Mouse (Mus musculus) monocyte, adult 2 months (primary cell): ENCODE results near the gene Uba7.

Source experiments
- DNase-seq, 2 experiments: peaks; one replicate each; pipeline ENCODE4 v3.0.0; 2022; ENCODE audit warnings: low spot score in 2 of 2, low read depth in 1 of 2

The Uba7 gene

DNA sequence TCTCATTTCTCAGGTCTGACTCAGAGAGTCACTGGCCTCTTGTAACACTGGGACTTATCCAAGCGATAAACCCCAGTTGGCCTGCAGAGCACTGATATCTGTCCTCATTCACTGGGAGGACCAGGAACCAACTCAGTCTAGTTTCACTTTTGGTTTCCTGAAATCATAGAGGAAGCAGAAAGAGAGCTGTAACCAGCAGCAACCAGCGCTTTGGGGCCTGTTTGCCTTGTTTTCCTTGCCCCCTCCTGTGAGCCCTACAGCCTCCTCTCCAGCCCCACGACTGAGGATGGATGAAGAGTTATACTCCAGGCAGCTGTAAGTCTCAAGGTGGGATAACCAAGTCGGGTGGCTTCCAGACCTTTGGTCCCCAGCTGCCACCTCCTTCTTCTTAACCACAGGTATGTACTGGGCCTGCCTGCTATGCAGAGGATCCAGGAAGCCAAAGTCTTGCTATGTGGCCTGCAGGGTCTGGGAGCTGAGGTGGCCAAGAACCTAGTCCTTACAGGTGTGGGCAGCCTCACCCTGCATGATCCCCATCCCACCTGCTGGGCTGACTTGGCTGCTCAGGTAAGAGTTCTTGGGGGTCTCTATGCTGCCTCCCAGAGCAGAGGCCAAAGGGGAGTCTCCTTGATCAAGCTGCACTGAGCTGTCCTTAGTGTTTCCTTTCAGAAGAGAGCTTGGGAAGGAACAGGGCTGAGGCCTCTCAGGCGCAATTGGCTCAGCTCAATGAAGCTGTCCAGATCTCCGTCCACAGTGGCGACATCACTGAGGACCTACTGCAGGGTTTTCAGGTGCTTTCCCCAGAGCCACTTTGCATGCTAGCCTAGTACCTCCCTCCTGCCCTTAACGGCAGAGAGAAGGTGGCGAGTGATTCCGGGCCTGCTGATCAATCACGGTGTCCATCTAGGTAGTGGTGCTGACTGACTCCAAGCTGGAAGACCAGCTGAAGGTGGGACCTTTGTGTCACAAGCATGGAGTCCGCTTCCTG is at the start of gene Uba7:
TSS of gene Uba7 (plus strand) at position 107 of the 988 bp plus-strand sequence.
- peak in 1 of 2 experiments; percentile 21 for DNase-seq

DNA sequence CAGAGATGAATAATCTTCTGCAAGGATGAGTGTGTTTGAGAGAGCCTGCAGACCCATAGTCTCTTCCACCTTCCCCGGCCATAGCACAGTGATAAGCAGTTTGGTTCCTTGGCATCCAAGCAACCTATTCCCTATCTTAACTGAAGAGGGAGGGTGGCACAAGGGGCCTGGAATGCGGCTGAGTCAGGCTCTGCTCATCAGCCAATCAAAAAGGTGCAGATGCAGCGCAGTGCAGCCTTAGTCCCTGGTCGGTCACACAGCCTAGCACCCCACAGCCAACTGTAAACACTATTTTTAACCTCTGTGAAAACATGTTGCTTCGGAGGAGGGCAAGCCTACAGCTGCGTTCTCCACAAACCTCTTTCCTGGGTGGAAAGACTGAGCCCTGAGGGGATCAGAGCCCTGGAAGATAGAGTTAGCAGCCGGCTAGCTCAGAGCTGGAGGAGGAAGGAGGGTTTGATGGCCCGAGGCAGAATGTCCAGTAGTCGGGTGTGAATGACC is 48.3 kb upstream of the Uba7 start:
- no peak for DNase-seq

DNA sequence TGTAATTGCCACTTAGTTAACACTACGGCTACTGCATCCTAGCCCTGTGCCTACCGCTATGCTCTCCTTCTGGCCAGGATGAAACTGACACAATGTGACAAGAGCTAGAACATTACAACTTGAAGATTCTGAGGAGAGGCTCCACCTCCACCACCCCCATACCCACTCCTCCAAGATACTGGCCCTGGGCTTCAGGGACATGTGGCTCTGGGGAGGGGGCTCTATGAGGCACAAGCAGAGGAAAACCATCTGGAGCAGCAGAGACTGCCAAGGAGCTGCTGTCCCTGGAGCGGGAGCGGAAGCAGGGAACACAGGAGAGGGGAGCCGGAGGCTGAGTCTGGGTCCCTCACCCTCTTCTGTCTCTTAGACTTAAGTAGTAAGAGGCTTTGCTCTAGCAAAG is 47.6 kb upstream of the Uba7 start:
- DNase-seq, result no peak

DNA sequence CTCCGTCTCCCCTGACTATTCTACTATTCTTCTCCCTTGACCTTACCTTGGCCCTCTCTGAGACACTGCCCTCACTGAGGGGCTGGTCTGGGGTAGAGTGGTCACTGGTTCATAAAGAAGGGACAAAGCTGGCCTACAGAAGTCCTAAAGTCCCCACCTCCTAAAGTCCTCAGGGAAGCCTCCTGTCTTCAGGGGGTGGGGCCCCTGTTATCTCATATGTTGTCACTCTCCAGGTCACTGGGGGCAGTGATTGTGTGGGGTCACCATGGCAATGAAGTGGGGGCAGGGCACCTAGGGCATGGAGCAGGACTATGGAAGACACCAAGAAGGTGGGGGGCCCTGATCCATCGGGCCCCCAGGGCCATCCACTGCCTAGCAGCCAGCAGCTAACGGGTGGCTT is 47.1 kb upstream of the Uba7 start, which contains the start of gene Actl11:
TSS of gene Actl11 (plus strand) at position 301 of the 400 bp plus-strand sequence.
- no peak for DNase-seq

DNA sequence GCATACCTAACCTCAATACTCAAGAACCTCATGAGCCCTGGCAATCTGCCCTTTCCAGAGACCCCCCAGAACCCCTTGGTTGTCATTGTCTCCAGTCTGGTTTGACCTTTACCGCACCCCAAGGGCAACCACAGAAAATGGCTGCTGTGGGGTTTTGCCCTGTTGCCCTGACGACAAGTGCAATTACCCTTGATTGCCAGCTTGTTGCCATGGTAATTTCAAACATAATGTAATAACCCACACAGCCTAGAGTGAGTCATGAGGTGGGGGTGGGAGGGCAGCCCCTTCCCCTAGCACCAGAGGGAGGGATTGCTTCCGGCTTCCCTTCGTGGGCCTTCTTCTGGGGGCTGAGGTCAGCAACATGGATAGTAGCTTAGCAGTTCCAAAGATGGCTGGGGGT is 43.1 kb upstream of the Uba7 start:
- no peak for DNase-seq

DNA sequence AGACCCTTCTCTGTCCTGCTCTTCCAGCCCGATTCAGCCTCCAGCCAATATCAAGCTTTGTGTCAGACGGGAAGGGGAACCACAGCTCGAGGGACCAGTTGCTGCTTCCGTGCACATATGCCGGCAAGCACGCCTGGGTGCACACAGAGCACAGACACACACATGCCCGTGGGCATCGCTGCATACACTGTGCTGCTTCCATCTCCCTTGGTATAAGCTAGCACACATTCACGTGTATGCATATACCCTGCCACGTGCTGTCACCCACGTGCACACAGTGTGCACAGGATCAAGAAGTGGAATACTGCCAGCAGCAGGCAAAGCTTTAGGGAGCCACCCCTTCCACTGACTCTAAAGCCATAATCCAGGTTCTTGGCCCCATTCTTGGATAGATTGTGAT is 41.2 kb upstream of the Uba7 start:
- DNase-seq, result no peak

DNA sequence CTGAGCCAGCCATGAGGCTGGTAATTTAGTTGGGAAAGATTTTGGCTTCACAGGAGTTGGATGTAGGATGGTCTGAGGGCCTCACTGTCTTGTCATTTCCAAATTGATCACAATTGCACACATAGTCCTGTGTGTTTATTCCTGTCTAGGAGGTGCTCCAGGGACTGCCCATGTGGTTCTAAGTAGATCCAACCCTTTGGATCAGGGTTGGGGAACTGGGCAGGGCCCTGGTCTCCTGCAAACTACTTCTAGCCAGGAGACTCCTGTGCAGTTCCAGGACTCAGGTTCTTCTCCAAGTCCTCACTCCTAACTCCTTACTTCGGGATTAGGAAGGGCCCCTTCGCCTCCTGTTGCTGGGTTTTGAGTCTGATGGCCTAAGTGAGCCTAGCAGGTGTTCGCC is 39.9 kb upstream of the Uba7 start, which contains the start of gene Camkv:
TSS of gene Camkv (plus strand) at position 301 of the 400 bp plus-strand sequence.
- DNase-seq, result no peak

DNA sequence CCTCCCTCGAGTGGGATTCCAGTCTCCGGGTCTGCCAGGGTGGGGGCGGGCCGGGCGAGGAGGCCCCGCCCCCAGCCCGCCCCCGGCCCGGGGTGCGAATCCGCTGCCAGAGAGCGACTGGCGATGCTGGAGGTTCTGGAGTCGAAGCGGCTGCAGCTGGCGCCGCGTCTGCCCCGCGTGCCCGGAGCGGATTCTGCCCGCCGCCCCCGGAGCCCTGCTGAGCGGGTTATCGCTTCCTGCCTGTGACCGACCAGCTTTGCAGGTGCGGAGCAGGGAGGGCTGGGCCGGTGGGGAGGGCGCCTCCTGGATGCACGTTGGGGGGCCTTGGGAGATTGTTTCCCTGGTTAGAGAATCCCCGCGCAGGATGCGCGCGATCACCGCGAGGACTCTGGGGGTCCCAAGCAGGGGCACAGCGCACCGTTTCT is 39.5 kb upstream of the Uba7 start:
- DNase-seq, result no peak

DNA sequence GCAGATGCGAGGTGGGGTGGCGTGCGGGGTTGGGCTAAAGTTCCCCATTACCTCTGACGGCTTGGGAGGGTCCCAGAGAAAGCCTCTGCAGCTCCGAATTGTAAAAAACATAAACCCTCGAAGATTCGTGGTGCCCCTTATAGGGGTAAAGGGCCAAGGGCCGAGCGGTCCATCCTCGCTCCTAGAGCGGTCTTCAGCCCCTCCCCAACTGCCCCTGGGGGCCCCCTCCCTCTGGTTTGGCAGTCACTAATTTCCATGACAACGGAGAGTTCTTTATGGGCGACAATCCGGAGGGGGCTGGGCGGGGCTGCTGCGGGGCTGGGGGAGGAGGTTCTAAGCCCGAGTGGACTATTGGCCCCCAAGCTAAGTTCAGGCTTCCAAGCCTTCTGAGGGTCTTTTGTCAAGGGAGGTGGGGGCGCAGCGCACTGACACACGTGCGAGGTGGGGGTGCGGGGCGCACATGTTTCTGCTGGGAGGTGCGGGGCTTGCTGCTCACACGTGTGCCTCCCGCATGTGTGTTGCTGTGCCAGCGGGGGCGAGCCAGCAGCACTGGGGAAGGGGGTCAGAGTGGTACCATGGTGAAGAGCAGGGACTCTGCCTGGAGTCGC is 39.0 kb upstream of the Uba7 start:
- DNase-seq, result no peak

DNA sequence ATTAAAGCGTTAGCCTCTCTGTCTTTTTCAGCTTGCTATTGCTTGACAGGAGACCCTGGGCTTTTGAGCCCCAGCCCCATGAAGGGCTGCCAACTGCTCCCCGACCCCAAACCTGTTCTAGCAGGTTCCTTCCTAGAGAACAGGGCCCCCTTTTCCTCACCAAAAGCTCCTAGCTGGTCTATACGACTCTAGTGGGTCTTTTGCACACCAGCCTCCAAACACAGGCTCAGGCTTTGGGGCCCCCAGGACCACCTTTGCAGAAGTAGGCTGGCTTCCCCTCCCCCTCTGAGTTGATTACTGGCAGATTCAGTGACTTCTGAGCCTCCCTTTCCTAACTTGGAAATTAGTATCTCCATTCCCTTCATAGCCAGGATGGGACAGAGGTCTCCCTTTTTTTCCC is 38.5 kb upstream of the Uba7 start:
- no peak for DNase-seq

DNA sequence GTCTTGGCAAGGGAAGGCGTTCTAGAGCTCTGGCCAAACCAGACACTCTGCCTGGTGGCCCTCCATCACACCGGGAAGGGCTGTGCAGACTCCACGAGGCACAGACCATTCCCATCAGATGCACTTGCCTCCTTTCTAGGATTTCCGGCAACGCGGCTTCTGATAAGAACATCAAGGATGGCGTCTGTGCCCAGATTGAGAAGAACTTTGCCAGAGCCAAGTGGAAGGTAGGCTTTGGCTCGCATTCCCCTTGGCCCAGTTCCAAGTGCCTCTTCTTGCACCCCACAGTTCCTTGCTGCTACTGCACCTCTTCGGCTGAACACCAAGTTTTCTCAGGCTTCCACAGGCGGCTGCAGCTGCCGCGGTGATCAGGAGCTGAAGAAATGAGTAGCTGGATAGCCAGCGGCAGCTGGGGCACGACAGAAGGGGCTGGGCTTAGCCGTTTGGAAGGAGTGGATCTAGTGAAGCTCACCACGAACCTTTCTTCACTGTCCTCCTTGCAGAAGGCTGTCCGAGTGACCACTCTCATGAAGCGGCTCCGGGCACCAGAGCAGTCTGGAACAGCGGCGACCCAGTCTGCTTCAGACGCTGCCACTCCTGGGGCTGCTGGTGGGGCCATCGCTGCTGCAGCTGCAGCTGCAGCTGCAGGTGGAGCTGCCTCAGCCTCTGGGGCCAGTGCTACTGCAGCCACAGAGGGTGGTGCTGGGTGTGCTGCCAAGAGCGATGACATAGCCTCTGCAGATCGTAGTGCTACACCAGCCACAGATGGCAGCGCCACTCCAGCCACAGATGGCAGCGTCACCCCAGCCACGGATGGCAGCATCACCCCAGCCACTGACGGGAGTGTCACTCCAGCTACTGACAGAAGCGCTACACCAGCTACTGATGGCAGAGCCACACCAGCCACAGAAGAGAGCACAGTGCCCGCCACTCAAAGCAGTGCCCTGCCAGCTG is 27.8 kb upstream of the Uba7 start:
- no peak for DNase-seq

DNA sequence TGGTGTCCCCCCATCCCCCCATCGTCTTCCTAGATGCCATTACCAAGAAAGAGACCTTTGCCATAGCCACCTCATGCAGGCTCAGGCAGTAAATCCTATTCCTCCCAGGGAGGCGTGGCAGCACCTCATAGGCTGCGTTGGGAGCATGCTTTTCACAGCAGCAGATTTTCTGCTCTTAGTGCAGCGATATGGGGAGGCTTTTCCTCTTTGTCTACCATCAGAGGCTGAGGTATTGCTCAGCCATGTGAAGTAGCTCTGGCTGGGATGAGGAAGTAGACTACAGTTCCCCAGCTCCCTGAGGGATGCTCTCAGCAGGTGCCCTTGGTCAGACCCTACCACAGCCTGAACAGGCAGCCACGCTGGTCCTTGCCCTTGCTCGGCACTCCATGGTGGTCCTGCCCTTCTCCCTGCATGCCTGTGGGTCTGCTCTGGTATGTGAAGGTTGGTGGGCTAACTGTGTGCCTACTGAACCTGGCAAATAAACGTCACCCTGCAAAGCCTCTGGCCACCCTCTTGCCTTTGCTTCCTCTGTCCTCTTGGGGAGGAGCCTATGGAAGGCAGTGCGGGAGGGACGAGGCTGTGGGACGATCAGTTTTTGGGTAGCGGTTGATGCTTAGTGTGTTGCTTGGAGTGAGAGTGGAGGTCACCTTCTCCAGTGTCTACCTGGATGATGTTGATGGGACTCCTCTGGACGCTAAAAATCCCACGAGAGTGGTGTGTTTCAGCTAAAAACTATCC is 26.0 kb upstream of the Uba7 start:
- DNase-seq, result no peak

DNA sequence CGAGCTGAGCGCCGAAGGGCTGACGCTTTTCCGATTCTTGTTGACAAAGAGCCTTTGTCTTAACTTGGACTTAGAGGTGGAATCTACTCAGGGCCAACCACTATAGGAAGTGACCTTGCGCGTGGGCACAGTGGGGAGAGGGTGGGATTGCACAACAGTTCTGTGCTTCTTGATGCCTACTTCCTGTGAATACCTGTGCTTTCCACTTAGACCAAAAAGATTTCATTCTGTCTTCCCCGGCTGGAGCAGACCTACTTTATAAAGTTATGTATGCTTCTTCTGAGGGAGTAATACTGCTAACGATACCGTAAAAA is 25.4 kb upstream of the Uba7 start, which contains the start of gene Traip:
TSS of gene Traip (plus strand) at position 215 of the 314 bp plus-strand sequence.
- DNase-seq, result no peak

DNA sequence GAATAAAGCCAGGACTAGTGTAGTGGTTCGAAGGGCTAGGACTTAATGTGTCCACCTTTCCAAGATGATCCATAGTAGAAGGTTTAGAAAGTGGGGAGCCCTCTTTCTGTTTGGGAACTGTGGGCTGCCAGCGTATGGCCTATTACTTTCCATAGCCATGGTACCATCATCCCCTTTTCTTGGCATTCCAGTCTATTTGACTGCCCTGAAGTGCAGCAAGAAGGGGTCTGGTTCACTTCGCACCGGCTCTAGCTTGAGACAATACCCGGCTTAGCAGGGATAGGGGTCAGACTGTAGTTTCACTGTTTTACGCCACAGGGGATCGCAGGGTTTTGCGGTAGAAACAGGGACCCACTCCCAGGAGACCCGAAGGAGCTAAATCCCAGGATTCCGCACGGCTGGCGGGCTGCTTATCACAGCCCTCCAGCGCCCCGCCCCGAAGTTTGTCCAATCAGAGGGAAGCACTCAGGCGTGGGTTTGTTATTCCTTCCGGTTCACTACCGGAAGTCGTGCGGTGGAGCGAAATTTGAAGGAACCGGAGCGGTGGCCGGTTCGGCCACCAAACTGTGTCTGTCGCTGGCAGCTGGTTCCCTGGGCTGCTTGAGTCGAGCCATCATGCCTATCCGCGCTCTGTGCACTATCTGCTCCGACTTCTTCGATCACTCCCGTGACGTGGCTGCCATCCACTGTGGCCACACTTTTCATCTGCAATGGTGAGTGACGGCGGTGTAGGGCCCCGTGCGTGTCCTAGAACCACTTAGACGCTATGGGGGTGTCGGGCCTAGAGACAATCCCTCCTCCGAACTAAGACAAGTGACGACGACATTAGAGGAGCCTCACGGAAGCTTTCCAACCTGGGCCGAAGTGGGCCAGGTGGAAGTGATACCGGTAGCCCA is 24.6 kb upstream of the Uba7 start:
- peak; percentile 42 to 72 for DNase-seq

DNA sequence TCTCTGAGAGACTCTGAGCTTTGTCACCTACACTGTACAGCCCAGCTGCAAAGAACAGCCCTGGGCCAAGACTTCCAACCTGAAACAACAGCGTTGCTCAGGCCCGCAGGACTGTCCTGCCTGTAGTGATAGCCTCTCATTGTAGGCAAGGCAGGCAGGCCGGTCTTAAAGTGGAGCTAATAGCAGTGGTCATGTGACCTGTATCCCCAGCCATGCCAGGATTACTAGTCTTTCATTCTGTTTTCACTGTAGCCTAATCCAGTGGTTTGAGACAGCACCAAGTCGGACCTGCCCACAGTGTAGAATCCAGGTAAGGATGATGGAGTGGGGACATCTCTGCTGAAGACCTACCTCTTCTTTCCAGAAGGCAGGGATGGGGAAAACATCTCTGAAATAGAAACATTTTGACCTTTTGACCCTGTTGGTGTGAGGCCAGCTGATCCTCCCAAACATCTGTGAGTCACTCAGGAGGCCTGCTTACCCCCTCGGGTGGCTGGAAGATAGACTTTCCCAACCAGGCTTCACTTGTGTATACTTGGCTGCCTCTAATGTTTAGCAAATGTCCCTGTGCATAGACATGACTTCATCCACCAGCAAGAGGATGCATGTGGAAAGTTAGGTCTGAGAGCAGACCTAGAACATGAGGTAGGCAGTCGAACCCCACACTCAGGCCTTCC is 19.6 kb upstream of the Uba7 start:
- DNase-seq, result no peak

DNA sequence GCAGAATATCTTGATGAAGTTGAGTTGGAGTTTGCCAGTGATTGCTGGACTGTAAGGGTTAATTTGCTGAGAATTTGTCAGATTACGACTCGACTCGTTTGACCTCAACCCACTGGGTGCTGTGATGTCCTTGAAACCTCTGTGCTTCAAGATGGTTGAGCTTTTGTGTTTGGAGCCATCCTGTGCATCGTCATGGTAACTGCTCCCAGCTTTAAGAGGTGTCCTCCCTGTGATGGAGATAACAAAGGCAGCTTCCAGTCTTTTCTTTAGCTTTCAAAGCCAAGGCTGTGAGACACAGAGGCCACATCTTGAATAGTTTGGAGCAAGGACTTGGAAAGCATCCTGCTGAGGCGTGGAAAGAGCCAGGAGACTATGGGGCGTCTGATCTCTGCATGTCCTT is 18.2 kb upstream of the Uba7 start:
- no peak for DNase-seq

DNA sequence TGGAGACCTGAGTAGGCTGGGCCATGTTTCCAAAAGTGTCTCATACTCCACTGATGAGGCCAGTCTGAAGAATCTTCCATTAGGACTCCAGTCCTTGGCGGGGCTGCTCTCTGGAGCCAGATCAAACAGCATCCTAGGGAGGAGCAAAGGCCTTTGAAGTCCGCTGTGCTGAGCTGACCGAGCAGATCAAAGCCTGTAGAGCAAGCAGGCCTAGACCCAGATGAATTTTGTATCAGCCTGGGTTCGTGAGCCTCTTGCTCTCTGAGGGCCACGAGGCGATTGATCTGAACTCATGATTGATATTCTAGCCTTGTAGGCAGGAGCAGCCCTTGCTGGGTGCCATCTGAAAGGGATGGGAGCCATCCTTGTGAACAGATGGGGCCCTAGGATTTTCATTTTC is 15.4 kb upstream of the Uba7 start:
- DNase-seq, result no peak

DNA sequence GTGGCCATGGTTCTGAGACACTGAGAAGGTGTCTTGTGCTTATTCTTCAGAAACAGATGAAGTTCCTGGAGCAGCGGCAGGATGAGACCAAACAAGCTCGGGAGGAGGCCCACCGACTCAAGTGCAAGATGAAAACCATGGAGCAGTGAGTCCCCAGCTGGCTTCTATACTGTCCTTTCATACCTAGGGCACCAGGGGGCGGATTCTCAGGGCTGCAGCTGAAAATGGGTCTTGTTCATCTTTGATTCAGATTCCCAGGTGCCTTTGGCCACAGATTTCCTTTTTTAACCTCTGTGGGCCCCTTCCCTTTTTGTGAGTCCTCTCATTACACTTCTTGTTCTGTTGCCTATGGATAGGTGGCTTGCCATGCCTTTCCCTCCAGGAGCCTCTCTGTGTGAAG is 14.4 kb upstream of the Uba7 start:
- DNase-seq, result no peak

DNA sequence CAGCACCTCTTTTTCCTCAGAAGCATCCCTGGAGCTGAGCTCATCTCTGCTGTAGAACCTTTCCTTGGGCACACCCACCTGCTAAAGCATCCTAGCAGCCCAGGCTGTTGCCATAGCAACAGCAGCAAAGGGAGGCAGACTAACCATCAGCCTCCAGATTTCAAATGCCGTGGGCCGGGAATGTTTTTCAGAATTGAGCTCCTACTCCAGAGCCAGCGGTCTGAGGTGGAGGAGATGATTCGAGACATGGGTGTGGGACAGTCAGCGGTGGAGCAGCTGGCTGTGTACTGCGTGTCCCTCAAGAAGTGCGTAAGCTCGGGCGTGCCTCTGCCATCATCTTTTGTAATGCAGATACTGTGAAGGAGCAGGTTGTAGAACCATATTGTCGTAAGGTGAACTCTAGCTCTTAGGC is 13.9 kb upstream of the Uba7 start:
- no peak for DNase-seq
